Mouse (Mus musculus) adrenal gland, adult (tissue): ENCODE measurements around the gene Ttc16.

Source experiments
- DNase-seq, 2 experiments: peaks; one replicate each; pipeline ENCODE4 v3.0.0; 2022 to 2023; ENCODE audit warnings: low spot score in 1 of 2; ENCODE audit not compliant: inconsistent age in 2 of 2

The Ttc16 gene

GRCm38 (mm10) chr2:32749082-32749481 is 26.4 kb downstream of the Ttc16 start:
- no peak for DNase-seq

DNA sequence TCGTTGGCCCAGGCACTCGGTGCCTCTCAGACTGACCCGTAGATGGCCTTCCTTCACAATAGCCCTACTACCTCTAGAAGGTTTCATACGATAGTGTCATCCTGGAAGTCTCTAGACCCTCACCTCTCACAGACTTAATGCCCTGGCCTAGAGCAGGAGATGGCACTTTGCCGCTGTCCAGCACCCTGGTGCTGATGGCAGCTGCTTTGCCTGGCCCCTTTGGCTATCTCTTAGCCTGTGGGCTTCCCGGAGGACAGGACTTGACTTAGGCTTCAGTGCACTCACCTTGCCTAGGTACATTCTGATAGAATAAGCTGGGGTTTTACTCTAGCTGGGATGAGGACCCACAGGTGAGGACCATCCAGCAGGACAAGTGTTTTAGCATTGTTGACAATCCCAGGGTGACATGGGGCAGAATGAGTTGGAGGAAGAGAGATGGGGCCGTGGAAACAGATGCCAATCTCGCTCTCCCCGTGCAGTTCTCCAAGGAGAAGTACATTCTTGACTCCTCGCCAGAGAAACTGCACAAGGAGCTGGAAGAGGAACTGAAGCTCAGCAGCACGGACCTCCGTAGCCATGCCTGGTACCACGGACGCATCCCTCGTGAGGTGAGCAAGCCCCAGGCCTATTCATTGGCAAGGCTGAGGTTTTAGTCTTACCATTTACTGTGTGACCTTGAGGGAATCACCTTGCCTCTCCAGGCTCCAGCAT is 31.0 kb downstream of the Ttc16 start:
- no peak for DNase-seq

DNA sequence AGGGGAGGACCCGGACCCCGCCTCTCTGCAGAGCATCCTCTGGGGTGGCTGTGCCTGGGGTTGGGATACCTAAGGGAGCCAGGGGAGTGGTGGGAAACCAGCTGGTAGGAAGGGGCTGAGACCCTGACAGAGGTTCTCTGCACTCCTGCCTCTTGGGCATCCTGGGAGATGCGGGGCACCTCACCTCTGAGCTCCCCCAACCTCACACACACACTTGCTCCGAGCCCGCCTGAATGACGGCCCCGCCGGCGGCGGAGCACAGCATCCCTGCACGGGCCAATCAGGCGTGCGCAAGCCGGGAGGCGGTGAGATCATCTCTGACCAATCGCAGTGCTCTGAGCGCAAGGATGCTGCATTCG is 33.3 kb downstream of the Ttc16 start:
- DNase-seq = no peak

DNA sequence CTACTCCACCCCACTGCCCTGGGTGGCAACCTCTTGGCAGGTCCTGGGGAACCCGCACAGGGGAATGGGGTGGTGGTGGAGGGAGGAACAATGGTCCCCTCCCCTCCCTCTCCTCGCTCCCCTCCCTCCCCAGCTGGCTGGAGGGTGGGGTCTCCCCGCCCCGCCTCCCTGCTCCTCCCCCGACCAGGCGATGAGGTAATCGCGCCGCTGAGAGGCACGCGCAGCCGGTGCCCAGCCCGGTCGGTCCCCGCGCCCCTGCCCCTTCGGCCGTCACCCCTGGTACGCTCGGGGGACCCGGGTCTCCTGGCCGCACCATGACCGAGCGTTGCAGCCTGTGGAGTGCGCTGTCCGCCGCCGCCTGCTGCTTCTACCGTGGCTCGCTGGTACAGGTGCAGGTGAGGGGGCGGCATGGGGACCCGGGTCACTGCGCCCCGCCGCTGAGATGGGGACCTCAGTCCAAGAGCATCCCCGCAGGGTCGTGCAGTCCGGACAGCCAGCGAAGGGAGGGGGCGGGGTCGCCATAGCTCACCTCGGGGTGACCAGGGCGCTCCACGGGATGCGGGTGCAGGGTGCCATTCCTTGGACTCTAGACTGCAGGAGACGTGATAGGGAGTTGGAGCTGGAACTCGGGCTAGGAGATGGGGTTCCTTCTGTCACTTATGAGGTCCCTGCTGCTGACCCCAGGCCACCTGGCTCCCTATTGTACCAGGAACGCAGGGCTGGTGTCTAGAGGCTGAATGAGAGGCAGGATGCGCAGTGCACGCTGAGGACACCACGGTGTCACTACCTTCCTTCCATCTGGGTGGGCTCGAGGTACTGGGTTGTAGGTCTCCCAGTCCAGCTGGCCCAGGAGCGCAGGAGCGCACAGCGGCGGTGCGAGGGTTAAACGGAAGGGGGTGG is 33.9 kb downstream of the Ttc16 start:
- peak; percentile 54 to 60 for DNase-seq

GRCm38 (mm10) chr2:32740916-32741272 is 34.5 kb downstream of the Ttc16 start, which contains the start of gene 6330409D20Rik:
TSS of gene 6330409D20Rik (minus strand) at chr2:32741016.
- DNase-seq = no peak

DNA sequence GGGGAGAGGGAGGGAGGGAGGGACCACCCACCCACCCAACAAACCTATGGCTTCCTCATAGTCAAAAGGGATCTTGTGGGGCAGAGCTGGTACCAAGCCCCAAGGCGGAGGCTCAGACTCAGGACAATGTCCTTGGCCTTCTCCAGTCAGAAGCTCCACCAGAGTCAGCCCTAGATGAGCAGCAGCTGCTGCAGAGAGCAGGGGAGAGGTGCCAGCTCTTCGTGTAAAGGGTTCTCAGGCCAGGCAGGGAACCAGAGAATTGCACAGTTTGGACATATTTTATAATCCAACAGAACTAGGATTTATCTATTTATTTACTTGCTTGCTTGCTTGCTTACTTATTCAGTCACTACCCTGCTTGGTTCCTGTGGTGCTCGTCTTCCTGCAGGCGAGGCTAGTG is 36.1 kb downstream of the Ttc16 start:
- peak; percentile 53 to 67 for DNase-seq

DNA sequence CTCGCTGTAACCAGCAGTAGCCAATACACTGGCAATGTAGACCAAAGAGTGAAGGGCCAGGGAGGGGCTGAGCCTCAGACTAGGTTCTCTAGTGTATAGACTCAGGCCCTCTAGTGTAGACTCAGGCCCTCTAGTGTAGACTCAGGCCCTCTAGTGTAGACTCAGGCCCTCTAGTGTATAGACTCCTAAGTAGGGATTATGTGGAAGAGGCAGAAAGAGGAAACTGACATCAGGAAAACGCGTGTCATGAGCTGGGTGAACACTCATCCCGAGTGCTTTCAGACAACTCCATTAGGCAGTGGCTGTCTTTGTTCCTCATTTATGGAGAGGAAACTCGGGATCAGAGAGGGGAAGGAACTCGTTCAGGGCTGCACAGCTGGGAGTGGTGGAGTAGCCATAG is 38.4 kb downstream of the Ttc16 start:
- DNase-seq = no peak

GRCm38 (mm10) chr2:32736306-32736829 is 39.1 kb downstream of the Ttc16 start:
- DNase-seq = no peak

GRCm38 (mm10) chr2:32734933-32735332 is 40.5 kb downstream of the Ttc16 start:
- DNase-seq = peak; percentile 71 to 76

- DNase-seq = peak in 1 of 2 experiments; percentile 48
These were observed 41.0 kb downstream of the Ttc16 start for GRCm38 (mm10) chr2:32734480-32734879.

- no peak for DNase-seq
These were observed 42.7 kb downstream of the Ttc16 start for GRCm38 (mm10) chr2:32732695-32733094.

- DNase-seq = no peak
These were observed 43.5 kb downstream of the Ttc16 start for GRCm38 (mm10) chr2:32731911-32732310.

GRCm38 (mm10) chr2:32730854-32731253 is 44.6 kb downstream of the Ttc16 start:
- no peak for DNase-seq

DNA sequence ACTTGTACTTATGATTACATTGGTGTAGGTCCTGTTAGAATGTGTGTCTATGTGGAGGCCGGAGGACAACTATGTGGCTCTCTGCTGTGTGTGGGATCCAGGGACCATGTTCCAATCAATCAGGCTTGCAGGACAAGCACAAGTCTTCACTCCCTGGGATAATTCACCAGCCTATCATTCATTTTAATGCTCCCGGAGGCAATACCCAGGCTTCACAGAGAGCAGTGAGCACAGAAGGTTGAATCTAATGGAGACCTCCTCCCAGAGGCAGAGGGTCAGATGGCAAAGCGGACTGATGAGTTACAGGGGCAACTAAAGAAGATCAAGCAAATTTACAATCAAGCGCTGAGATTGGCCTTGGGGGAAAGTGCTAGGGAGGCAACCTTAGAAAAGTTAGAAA is 45.9 kb downstream of the Ttc16 start:
- DNase-seq = no peak

DNA sequence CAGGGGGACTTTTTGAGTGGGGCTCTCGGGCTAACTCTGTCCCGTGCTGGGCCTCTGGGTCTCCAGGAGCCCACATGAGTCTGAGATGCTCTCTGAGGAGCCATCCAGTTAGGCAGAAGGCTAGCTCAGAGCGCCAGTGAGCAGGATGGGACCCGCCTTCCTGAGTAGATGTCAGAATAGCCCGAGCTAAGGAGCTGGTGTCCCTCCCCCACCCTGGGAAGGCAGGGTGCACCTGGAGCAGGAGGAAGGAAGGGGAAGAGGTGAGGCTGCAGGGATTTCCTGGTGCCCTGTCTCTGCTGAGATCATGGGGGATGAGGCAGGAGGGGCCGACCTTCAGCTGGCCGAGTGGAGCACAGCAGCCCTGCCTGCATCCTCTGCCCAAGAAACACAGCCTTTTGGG is 47.0 kb downstream of the Ttc16 start:
- peak; percentile 74 to 82 for DNase-seq

DNA sequence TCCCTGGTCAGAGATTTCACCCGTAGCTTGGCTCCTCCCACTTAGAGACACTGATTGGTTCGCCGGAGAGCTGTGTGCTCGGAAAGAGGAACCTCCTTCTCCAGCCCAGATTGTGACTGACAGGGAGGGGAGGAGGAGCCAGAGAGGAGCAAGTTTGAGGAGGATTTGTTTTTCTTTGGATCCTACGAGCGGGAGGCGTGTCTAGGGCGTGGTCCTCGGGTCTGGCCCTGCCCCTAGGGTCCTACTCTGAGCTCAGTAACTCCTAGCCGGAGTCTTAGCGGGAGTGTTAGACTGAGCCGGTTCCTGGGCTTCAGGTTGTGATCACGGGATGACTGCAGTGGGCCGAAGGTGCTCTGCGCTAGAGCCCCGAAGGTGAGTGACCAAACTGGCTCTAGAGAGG is 48.0 kb downstream of the Ttc16 start:
- DNase-seq = peak; percentile 95 to 97

DNA sequence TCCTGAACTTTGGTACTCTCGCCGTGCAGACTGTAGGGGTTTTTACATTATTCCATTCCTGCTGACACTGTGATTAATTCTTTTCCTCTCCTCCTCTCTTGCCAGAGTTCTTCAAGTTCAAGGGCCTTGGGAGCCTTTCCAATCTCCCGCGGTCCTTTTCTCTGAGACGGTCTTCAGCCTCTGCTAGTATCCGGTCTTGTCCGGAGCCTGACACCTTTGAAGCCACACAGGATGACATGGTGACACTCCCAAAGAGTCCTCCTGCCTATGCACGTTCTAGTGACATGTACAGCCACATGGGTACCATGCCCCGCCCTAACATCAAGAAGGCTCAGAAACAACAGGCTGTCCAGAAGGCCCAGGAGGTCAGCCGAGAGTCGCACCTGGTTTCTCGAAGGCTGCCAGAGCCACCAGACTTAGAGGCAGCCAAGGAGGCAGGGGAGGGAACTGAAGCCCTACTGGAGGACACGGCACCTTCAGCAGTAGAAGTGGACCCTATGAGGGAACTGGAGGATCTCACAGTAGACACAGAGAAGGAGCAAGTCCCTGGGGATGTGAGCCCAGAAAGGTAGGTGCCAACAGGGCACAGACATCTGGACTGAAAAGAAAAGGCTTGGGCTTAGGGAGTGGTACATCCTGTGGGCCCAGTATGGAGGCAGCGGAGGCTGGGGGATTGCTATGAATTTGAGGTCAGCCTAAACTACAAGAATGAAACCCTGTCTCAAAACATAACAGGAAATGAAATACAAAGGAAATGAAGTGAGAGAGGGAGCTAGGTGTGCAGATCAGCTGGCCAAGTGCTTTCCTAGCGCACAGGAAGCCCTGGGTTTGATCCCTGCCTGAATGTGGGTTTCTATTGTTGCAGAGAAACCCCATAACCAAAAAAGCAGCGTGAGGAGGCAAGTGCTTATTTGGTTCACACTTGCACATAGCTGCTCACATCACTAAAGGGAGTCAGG is 50.3 kb downstream of the Ttc16 start:
- peak; percentile 63 to 79 for DNase-seq

- DNase-seq = no peak
These were observed 51.3 kb downstream of the Ttc16 start for GRCm38 (mm10) chr2:32724149-32724548.

DNA sequence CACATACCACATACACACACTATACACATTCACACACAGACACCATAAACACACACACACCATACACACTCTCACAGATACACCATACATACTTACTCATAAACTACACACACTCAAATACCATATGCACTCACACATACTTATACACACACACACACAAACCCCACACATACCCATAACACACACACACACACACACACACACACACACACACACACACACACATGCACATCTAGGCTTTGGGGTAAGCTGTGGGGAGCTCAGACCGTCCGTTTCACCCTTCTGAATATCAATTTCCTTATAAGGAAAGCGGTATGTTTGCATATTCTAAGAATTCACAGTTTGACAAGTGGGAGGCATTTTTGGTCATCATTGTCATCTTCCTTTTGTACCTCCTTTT is 52.9 kb downstream of the Ttc16 start:
- DNase-seq = no peak

- no peak for DNase-seq
These were observed 53.4 kb downstream of the Ttc16 start for GRCm38 (mm10) chr2:32722046-32722445.

- DNase-seq = no peak
These were observed 54.7 kb downstream of the Ttc16 start, which contains the start of gene Sh2d3c for GRCm38 (mm10) chr2:32720681-32721229. TSS of gene Sh2d3c (plus strand) at chr2:32721055.
